Mouse (Mus musculus) CD8-positive naive resting alpha-beta T cell, adult 2 months (primary cell): ENCODE data around the gene Tmprss11b.
"Not testable (repeated sequence)": the region's sequence is repeated elsewhere in the genome, so short reads cannot be mapped to it uniquely, and the experiment has no call there.

Experiments
- DNase-seq, 2 experiments: peaks; one replicate each; pipeline ENCODE4 v3.0.0; 2022; ENCODE audit warnings: low read depth in 2 of 2, low spot score in 2 of 2

Tmprss11b gene

DNA sequence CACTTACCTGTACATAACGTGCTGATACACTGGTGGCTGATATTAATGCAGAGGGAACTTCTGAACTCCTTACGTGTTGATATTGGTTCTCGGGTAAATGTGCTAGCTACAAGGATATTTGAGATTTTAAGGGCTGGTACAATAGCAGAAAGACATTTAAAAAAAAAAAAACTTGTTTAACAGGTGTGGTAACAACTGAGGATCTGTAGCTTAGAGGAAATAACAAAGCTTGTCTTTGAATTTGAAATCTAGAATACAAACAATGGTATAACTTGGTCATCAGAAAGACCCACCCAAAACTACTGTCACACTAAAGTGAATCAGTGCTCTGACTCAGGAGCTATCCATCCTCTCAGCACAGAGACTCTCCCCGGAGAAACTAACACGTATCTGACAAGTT, at the start of gene Tmprss11b:
TSS of gene Tmprss11b (minus strand) at position 101 of the 400 bp plus-strand sequence.
- no peak for DNase-seq

DNA sequence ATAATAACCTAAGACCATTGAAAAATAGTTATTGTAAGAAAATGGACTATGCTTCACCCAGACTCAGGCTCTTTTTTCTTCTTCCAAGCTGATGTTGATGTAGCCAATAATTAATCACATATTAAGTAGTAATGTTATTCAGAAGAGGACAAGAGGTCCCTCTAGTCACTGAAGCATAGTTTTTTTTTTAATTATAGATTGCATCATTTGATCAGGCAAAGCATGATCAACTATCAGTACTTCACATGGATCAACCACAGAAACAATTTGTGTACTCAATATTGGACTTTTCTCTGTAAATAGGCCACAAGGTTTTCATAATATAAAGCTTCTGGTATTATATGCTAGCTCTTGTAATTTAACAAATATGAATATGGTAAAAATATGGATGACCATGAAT, 48.9 kb upstream of the Tmprss11b start:
- DNase-seq, result no peak

DNA sequence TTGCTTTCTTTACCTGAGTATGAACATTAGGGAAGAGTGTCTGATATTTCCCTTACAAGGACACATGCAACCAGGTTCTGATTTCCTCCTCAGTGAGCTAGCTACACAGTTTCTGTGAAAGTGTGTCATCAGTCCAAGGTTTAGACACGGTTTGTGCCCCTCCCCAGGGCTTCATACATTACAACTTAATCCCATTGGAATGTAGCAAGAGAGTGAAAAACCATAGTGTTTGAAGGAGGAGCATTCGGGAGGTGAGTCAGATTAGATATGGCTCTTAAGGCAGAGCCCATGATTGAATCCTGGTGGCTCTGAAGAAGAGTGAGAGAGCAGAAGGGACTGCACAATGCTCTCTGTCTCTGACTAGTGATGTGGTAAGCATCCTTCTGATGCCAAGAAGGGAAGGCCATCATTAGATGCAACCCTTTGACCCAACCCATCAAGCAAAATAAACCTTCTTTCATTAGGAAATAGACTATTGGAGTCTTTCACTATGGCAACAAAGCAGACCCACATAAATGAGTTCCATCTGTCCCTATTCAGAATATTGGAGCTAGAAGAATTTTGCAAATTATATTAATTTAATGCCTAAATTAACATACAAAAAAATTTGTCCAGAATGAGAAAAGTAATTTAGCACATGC, 46.8 kb upstream of the Tmprss11b start:
- DNase-seq, result no peak

DNA sequence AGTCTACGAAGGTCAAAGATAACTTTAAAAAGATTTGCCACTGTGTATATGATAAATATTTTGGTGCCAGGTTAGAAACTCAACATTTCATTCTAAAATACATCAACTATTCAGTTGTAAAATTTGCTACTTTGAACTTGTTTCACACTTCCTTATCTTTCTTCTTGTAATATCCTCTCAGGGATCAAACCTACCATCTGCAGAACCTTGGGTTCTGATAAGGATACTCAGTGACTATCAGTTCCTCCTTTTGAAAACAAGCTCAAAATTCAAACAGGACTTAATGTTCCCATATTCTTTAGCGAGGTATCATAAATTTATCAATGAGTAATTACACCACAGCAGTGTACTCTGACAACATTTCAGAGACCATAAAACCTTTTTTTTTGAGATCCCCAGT, 38.8 kb upstream of the Tmprss11b start:
- DNase-seq, result no peak

DNA sequence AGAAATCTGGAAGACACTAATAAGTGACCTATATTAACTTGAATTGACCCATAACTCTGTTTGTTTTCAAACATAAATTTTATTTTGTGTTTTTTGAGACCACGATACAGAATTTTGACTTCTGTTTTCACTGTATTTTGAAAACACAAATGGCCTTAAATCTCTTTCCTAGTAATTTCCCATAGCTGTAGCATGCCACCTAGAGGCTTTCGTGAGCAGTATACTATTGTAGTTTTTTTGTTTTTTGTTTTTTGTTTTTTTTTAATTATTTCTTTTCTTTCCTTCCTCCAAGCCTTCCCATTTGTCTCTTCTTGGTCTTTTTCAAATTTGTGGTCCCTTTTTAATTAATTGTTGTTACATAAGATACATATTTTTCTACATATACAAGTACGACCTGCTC, 28.8 kb upstream of the Tmprss11b start:
- DNase-seq, result no peak

DNA sequence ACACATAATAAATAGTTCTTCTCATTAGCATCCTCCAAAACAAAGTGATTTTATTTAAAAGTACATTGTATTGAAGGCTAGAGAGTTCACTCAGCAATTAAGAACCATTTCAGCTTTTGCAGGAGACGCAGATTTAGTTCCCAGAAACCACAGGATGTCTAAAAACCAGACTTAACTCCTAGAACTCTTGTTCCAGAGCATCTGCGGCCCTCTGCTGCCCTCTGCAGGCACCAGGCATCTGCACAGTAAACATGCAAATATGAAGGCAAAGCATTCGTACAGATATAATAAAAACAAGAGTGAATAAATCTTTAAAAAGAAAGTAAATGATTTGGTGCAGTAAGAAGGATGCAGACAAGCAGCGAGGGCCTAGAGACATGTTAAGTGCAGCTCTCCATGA, 8.5 kb upstream of the Tmprss11b start:
- no peak for DNase-seq

DNA sequence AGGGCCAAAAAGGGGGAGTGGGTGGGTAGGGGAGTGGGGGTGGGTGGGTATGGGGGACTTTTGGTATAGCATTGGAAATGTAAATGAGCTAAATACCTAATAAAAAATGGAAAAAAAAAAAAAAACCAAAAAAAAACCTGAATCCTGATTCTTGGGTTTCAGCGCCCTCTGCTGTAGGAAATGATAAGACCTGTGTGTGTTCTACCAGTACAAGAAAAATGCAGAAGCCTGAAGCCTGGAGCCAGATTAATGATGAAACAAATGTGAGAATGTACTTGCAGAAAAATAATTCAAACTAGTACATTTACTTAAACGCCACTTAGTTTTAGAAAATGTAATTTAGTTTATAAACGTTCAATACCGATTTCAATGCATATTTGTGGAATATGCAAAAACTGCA, 27.0 kb downstream of the Tmprss11b start:
- not testable (repeated sequence) for DNase-seq

DNA sequence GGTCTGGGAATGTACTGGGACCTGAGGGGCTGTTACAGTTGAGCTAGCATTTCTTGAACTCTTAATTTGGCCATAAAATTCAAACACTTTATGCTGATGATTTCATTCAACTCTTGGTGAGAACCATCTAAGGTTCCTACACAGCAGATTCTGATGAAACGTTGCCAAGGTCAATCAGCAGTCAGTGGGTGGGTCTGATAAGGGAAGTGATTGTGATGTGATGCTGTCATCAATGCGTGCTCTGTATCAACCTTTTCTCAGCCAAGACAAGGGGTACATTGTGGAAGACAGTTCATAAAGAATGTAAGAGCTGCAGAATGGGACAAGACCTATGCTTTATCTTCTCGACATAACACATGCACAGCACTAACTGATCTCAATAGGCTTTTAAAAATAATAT, 35.4 kb downstream of the Tmprss11b start:
- DNase-seq, result no peak

DNA sequence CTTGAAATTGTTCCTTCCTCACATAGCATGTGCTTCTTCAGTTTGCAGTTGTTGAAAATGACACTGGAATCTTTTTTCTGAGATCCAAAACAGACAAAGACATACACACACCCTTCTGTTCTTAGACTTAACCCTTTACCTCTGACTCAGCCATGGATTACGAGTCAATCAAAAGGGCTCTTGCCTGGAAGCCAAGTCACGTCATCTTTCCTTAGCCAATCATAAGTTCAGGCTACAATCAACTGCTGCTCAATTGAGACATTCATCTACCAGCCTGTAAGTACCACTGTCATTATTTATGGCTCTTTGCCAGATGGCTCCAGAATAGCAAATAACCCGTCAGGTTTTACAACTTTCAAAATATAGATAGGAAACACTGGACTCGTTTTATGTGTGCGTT, 43.8 kb downstream of the Tmprss11b start, which contains the start of gene Tmprss11f:
TSS of gene Tmprss11f (minus strand) at position 101 of the 400 bp plus-strand sequence.
- DNase-seq, result no peak

DNA sequence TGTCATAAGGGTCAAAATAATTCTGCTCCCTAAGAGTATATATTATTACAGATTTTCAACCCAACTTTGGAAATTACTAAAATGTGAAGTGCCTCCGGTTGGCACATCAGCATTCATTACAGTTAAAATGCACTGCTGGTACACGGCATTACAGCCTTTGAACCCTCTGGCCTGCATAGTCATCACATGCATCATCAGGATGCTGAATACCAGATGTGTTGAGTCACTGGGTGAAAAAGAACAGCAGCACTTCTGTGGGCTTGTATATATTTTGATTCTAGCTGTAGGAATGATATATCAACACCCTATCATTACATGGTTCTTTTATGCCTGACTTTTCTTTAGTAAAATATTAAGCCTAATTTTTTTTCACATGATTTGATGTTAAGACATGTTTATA, 45.5 kb downstream of the Tmprss11b start:
- no peak for DNase-seq

DNA sequence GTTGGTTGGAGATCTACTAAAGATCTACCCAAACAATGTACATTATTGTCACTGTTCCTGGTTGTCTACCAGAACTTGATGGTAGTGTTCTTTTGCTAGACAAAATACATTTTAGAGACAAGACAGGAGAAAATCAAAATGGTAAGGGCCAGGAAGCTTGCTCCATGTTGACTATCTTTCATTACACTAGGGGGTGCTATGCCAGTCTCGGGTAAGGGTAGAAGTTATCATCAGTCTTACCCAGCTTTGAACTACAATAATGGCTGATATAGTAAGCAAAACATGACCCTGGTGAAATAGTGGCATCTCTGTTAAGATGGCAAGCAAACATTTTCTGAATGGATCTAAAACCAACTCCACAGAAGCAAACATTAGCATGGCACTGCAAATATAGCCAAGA, 54.4 kb downstream of the Tmprss11b start:
- DNase-seq, result no peak
